Mouse (Mus musculus) spleen, adult 2 months (tissue): ENCODE measurements around the gene Zfp60. TPM values are rescaled to one million over a fixed set of nuclear protein-coding genes. Genes with fewer than 3 reads are reported as not detected.

ENCODE experiments used
- DNase-seq, 2 experiments: peaks; one replicate each; pipeline versions ENCODE4 v3.0.0 to v3.0.0-alpha.2; 2012 to 2021; ENCODE audit warnings: low spot score in 2 of 2, low read depth in 1 of 2
- H3K27ac ChIP-seq: fragments of 200-500 bp; 2 replicates; pipeline ENCODE4 v1.5.1; 2012; ENCODE audit warnings: low read length, inconsistent platforms; ENCODE audit not compliant: insufficient read depth
- H3K27me3 ChIP-seq: fragments of 200-500 bp; 2 replicates; pipeline ENCODE4 v1.6.1; 2012; ENCODE audit warnings: mild to moderate bottlenecking, moderate library complexity, low read length, inconsistent platforms; ENCODE audit not compliant: control insufficient read depth, insufficient read depth
- H3K36me3 ChIP-seq: fragments of 200-500 bp; 2 replicates; pipeline ENCODE4 v1.6.1; 2012; ENCODE audit warnings: mild to moderate bottlenecking, low read length, inconsistent platforms; ENCODE audit not compliant: control insufficient read depth, insufficient read depth
- H3K4me1 ChIP-seq: fragments of 200-500 bp; 2 replicates; pipeline ENCODE4 v1.6.1; 2011; ENCODE audit warnings: inconsistent platforms; ENCODE audit not compliant: control insufficient read depth, insufficient read depth, insufficient read length
- H3K4me3 ChIP-seq: fragments of 200-500 bp; 2 replicates; pipeline ENCODE4 v1.5.1; 2011; ENCODE audit warnings: mild to moderate bottlenecking, inconsistent platforms; ENCODE audit not compliant: insufficient read depth, insufficient read length; ENCODE audit errors: extremely low read depth
- CTCF ChIP-seq: fragments of 200-500 bp; IDR thresholded peaks from 2 replicates; pipeline ENCODE4 v1.5.1; 2011; ENCODE audit warnings: mild to moderate bottlenecking, inconsistent platforms; ENCODE audit not compliant: insufficient read depth, insufficient read length, insufficient replicate concordance; ENCODE audit errors: extremely low read depth
- POLR2A ChIP-seq: fragments of 200-500 bp; IDR thresholded peaks from 2 replicates; pipeline ENCODE4 v1.6.1; 2011; ENCODE audit warnings: low read depth, low read length, inconsistent platforms
- WGBS: fragments of 180-500 bp; shearing (Covaris S2); methylation state at CpG from one replicate; pipeline ENCODE4 v1.1.7; 2018; 5-methylcytosine and 5-hydroxymethylcytosine counted together
- polyA plus RNA-seq: library from polyadenylated mRNA; depleted of rRNA; stranded (reverse); fragments of >200 nt; gene quantifications from 2 replicates; pipeline ENCODE4 v1.2.3, GENCODE M21; 2012; rRNA removed

The Zfp60 gene
- polyA plus RNA-seq = 1.2 TPM in 2 replicates

DNA sequence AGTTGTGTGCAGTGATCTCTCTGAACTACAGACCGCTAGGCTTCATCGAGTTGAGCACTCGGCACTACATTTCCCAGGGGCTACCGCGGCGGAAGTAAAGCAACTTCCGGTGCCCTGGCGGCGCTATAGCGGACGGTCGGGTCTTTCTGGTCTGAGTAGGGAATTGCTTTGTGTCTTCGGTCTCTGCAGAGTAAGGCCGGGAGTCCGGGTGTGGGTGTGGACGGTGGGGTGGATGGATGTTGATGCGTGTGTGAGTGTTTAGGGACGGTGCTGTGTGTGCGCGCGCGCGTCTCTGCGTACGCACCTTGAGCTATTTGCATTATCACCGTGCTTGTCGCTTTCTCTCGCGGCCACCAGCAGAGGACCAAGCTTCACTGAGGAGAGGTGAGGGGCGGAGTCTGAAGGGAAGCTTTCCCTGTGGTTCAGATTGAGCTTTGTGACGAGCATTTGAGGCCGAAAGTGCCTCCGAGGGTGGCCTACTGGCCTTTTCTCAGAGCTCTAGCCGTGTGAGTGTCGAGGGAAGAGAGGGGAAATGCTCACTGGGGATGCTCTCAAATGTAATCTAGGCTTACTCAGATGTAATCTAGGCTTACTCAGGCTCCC is at the start of gene Zfp60:
TSS of gene Zfp60 (plus strand) at position 109 of the 603 bp plus-strand sequence.
- Histone ChIP-seq H3K36me3 (no peaks in the 10 kb centered on the region), H3K27ac (peak within 1 kb of the TSS; percentile 81), H3K4me1 (peaks cover 2% of the 10 kb centered on the region; the same call in 1 of the 2 replicates), H3K27me3 (no peaks in the 10 kb centered on the region), H3K4me3 (peak within 1 kb of the TSS; percentile 72)
- under 1% methylated on average over 35 of the region's 35 CpGs for WGBS
- peak; percentile 75 to 80 for DNase-seq
- peak; percentile 9; the same call in 1 of the 2 replicates for TF ChIP-seq CTCF
- TF ChIP-seq POLR2A = peak; percentile 63

DNA sequence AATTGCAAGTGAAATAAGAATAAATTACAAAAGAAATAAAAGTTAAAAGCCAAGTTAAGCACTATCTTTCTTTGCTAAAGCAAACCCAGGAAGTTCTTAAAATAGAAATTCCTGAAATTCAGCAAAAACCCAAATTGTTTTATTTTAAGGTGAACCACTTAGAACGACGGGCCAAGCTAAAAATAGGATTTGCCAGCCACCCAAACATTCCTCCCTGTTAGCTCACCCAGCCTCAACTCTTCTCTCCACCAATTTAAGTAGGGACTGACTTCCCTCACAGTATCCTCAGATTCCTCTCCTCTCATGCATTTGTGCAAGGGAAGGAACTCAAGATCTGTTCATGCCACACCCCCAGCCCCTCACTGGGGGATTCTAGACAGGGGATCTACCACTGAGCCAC is 48.0 kb upstream of the Zfp60 start:
- no peak overlapping the region for H3K27ac ChIP-seq
- WGBS = 4% methylated on average over 2 of the region's 2 CpGs
- no peaks in the 10 kb centered on the region for H3K4me1 ChIP-seq
- H3K27me3 ChIP-seq = no peaks in the 10 kb centered on the region
- DNase-seq = no peak
- TF ChIP-seq CTCF (no peak), POLR2A (no peak)
- H3K4me3 ChIP-seq = no peak overlapping the region
- H3K36me3 ChIP-seq = no peaks in the 10 kb centered on the region

DNA sequence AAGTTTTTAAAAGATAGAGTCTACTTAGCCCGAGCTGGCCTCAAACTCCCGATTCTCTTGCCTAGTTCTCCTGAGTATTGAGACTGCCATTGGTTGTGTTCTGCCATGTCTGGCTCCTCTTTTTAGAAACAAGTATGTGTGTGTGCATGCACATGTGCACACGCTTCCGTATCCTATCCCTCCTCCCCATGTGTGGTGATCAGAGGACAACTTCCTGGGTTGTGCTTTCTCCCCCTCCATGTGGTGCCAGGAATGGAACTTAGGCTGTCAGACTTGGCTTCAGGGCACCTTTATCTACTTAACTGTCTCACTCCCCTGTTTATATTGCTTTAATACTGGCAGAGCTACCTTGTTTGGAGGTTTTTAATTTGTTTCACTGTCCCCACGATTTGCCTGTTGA is 46.0 kb upstream of the Zfp60 start:
- Histone ChIP-seq H3K36me3 (no peaks in the 10 kb centered on the region), H3K4me3 (no peak overlapping the region), H3K27me3 (no peaks in the 10 kb centered on the region), H3K4me1 (no peaks in the 10 kb centered on the region), H3K27ac (no peak overlapping the region)
- 34% methylated on average over 5 of the region's 5 CpGs for WGBS
- TF ChIP-seq POLR2A = no peak
- TF ChIP-seq CTCF = no peak
- DNase-seq = no peak

DNA sequence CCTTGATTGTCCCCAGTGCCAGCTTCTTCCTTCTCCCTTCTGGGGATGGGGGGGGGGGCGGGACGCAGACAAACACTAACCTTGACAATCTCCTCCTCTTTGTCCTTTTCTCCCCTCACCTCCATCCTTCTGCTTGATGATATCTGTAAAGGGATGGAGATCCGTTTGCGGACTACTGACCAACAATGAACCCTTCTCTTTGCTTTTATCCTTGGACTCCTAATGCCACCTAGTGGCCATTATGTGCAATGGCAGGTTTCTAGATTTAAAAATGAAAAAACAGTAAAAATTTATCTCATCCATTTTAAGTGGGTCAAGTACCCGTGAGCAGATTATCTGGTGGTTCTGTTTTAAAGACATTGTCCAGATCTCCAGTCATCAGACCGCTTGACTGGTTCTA is 45.5 kb upstream of the Zfp60 start:
- Histone ChIP-seq H3K27me3 (no peaks in the 10 kb centered on the region), H3K36me3 (no peaks in the 10 kb centered on the region), H3K4me3 (no peak overlapping the region), H3K4me1 (no peaks in the 10 kb centered on the region), H3K27ac (no peak overlapping the region)
- DNase-seq = no peak
- whole genome bisulfite sequencing = 2% methylated on average over 6 of the region's 6 CpGs
- no peak for TF ChIP-seq POLR2A
- no peak for TF ChIP-seq CTCF

DNA sequence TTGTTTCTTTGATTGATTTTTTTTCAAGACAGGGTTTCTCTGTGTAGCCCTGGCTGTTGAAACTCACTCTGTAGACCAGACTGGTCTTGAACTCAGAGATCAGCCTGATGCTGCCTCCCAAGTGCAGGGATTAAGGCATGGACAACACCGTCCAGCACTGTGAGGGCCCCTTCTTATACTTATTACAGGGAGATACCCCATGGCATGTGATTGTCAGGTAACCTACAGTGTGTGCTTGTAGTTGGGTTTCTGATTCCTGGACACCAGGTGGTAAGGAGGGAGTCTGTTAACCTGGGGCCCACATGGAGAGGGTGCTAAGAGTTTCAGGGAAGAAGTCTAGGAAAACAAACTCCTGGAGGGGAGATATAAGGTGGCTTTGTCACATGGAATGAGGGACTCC is 44.1 kb upstream of the Zfp60 start:
- TF ChIP-seq POLR2A (no peak), CTCF (no peak)
- Histone ChIP-seq H3K27me3 (no peaks in the 10 kb centered on the region), H3K4me3 (no peak overlapping the region), H3K36me3 (no peaks in the 10 kb centered on the region), H3K27ac (no peak overlapping the region), H3K4me1 (no peaks in the 10 kb centered on the region)
- WGBS = 94% methylated on average over 1 of the region's 1 CpGs
- DNase-seq = no peak

DNA sequence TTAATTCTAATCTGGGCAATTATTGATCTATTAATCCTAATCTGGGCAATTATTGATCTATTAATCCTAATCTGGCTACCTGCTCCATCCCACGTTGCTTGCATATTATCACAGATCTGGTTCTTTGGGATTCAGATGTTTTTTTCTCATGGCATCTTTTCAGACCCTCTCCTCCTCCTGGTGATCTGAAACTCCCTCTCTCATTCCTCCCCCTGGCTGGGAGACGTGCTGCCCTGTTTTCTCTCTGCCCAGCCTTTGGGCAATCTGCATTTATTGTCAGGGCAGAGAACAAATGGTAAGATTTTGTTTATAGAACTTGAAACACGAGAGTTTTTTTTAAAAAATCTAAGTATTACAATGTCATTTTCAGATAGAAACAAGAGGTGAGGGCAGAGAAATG is 43.4 kb upstream of the Zfp60 start:
- Histone ChIP-seq H3K4me1 (no peaks in the 10 kb centered on the region), H3K36me3 (no peaks in the 10 kb centered on the region), H3K4me3 (no peak overlapping the region), H3K27ac (no peak overlapping the region), H3K27me3 (no peaks in the 10 kb centered on the region)
- TF ChIP-seq CTCF (no peak), POLR2A (no peak)
- no peak for DNase-seq
- 75% methylated on average over 3 of the region's 3 CpGs for WGBS

DNA sequence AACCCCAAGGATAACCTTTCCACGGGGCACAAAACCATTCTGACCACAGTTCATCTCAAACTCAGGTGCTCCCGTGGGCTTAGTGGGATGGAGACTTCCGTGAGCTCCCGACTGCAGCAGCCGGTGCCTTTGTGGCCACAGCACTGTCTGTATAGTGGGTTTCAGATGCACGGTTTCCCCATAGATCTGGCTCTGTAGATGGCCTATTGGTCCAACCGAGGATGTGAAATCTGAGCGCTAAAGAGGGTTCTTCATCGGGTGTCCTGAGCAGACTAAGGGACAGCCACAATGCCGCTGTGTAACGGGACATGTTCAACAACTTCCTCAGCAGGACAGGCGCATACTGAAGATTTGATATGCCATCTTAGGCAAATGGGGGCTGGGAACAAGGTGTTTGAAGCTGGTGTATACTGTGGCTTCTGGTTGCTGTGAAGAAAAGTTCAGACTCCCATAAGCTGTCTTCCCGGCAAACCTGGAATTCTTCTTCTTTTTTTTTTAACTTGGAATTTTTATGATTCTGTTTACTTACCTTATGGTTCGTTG is 42.9 kb upstream of the Zfp60 start:
- Histone ChIP-seq H3K4me3 (no peak overlapping the region), H3K36me3 (no peaks in the 10 kb centered on the region), H3K27me3 (no peaks in the 10 kb centered on the region), H3K27ac (no peak overlapping the region), H3K4me1 (no peaks in the 10 kb centered on the region)
- no peak for DNase-seq
- TF ChIP-seq POLR2A = no peak
- no peak for TF ChIP-seq CTCF
- 26% methylated on average over 14 of the region's 14 CpGs for WGBS
